Mouse (Mus musculus) limb, embryonic 11.5 days (tissue): ENCODE results near the gene Dnaic2. TPM values are rescaled to one million over a fixed set of nuclear protein-coding genes. Genes with fewer than 3 reads are reported as not detected.

ENCODE experiments used
- ATAC-seq: fragments of 200-750 bp; cut with Nextera tagmentation; 2 replicates; pipeline ENCODE4 v1.8.0; 2017; ENCODE audit warnings: low read depth; ENCODE audit not compliant: insufficient number of reproducible peaks, low FRiP score, low TSS enrichment
- DNase-seq: peaks from one replicate; pipeline ENCODE4 v3.0.0-alpha.2; 2015; ENCODE audit warnings: low spot score
- H3K27ac ChIP-seq: fragments of 300-500 bp; sonication (generic); replicated peaks from 2 replicates; pipeline ENCODE4 v1.5.1; 2014; ENCODE audit warnings: low read depth, mild to moderate bottlenecking, low read length
- H3K27me3 ChIP-seq: fragments of 300-500 bp; sonication (generic); 2 replicates; pipeline ENCODE4 v1.6.1; 2014; ENCODE audit warnings: mild to moderate bottlenecking, low read length, mixed read lengths; ENCODE audit not compliant: control insufficient read depth, insufficient read depth
- H3K36me3 ChIP-seq: fragments of 300-500 bp; sonication (generic); 2 replicates; pipeline ENCODE4 v1.6.1; 2014; ENCODE audit warnings: mild to moderate bottlenecking, low read length, moderate library complexity, mixed read lengths; ENCODE audit not compliant: control insufficient read depth, insufficient read depth
- H3K4me1 ChIP-seq: fragments of 300-500 bp; sonication (generic); 2 replicates; pipeline ENCODE4 v1.6.1; 2014; ENCODE audit warnings: low read length, mixed read lengths; ENCODE audit not compliant: control insufficient read depth, insufficient read depth
- H3K4me2 ChIP-seq: fragments of 300-500 bp; sonication (generic); 2 replicates; pipeline ENCODE4 v1.6.1; 2014; ENCODE audit warnings: low read depth, mild to moderate bottlenecking, moderate library complexity; ENCODE audit not compliant: severe bottlenecking
- H3K4me3 ChIP-seq: fragments of 300-500 bp; sonication (generic); 2 replicates; pipeline ENCODE4 v1.5.1; 2014; ENCODE audit warnings: low read depth, low read length
- H3K9ac ChIP-seq: fragments of 300-500 bp; sonication (generic); 2 replicates; pipeline ENCODE4 v1.6.1; 2014; ENCODE audit warnings: mild to moderate bottlenecking, low read length
- H3K9me3 ChIP-seq: fragments of 300-500 bp; sonication (generic); 2 replicates; pipeline ENCODE4 v1.6.1; 2016; ENCODE audit warnings: low read length; ENCODE audit not compliant: control insufficient read depth
- WGBS: fragments of 180-500 bp; shearing (Covaris S2); extraction: QIAGEN DNeasy Blood & Tissue Kit; methylation state at CpG from one replicate; pipeline ENCODE4 v1.1.7; 2014; 5-methylcytosine and 5-hydroxymethylcytosine counted together
- polyA plus RNA-seq: library from polyadenylated mRNA; unstranded; fragments of >200 nt; fragmentation: Nextera tagmentation; extraction: Ambion mirVana; gene quantifications from 2 replicates; pipeline ENCODE4 v1.2.1, GENCODE M21; 2014

The Dnaic2 gene
- 0.20 TPM in 1 of 2 replicates, not detected in the other for polyA plus RNA-seq

GRCm38 (mm10) chr11:114726965-114727825 lies at the start of gene Dnaic2:
TSS of gene Dnaic2 (plus strand) at chr11:114727408.
- Histone ChIP-seq H3K4me1 (peaks cover 15% of the 10 kb centered on the region), H3K9me3 (no peaks in the 10 kb centered on the region), H3K36me3 (no peaks in the 10 kb centered on the region), H3K27ac (no peak within 1 kb of the TSS), H3K4me2 (peak within 1 kb of the TSS; percentile 54), H3K27me3 (no peaks in the 10 kb centered on the region), H3K4me3 (peak within 1 kb of the TSS; percentile 14; the same call in 1 of the 2 replicates), H3K9ac (peak within 1 kb of the TSS; percentile 4; the same call in 1 of the 2 replicates)
- WGBS: 14% methylated on average over 34 of the region's 34 CpGs
- ATAC-seq (peak; percentile 71; the same call in 1 of the 2 replicates), DNase-seq (peak; percentile 80)

DNA sequence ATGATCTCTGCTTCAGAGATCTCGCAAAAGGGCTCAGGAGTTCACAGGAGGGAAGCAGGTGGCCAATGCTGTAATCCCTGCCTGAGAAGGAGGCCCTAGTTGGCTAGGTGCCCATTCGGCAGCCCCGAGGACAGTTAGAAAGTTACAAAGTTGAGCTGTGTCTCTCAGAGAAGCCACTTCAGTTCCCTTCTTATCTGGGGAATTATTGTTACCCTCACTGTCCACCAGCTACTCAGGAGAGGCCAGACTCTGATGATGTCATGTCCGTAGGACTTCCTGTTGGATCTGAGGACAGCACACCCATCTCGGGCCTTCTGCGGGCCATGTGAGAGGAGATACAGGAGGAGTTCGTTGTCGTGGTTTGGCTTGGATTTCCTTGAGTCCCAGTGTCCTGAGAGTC lies 47.6 kb upstream of the Dnaic2 start:
- no peak overlapping the region for H3K4me2 ChIP-seq
- H3K27me3 ChIP-seq: no peaks in the 10 kb centered on the region
- DNase-seq (no peak), ATAC-seq (no peak)
- no peaks in the 10 kb centered on the region for H3K9me3 ChIP-seq
- no peak overlapping the region for H3K27ac ChIP-seq
- peaks cover 17% of the 10 kb centered on the region for H3K4me1 ChIP-seq
- H3K4me3 ChIP-seq: no peak overlapping the region
- H3K36me3 ChIP-seq: no peaks in the 10 kb centered on the region
- H3K9ac ChIP-seq: no peak overlapping the region
- 80% methylated on average over 8 of the region's 8 CpGs for WGBS

GRCm38 (mm10) chr11:114680291-114680690 lies 46.9 kb upstream of the Dnaic2 start:
- no peak overlapping the region for H3K27ac ChIP-seq
- no peak overlapping the region for H3K9ac ChIP-seq
- H3K9me3 ChIP-seq: no peaks in the 10 kb centered on the region
- peaks cover 22% of the 10 kb centered on the region for H3K4me1 ChIP-seq
- WGBS: 71% methylated on average over 10 of the region's 10 CpGs
- no peak overlapping the region for H3K4me2 ChIP-seq
- no peaks in the 10 kb centered on the region for H3K27me3 ChIP-seq
- H3K36me3 ChIP-seq: no peaks in the 10 kb centered on the region
- ATAC-seq (no peak), DNase-seq (no peak)
- no peak overlapping the region for H3K4me3 ChIP-seq

DNA sequence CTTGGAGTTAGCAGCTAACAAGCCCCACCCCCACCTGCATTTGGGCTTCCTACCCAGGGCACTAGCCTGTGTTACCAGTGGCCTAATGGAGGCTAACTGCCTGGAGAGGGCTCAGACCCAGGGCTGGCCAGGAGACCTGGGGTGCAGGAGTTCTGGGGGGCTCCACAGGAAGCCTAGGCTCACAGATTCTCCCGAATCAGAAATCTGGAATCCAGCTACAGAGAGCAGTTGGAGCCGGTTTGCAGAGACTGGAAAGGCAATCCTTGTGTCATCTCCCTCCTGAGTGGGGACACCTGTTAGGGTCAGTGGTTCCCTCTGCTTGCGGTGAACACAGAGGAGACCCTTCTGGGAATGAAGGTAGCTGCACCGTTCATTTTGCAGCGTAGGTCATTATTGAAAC lies 46.2 kb upstream of the Dnaic2 start:
- no peaks in the 10 kb centered on the region for H3K36me3 ChIP-seq
- peaks cover 19% of the 10 kb centered on the region for H3K4me1 ChIP-seq
- no peaks in the 10 kb centered on the region for H3K9me3 ChIP-seq
- H3K4me2 ChIP-seq: no peak overlapping the region
- H3K4me3 ChIP-seq: no peak overlapping the region
- H3K27me3 ChIP-seq: no peaks in the 10 kb centered on the region
- no peak for DNase-seq
- WGBS: 69% methylated on average over 5 of the region's 5 CpGs
- no peak overlapping the region for H3K9ac ChIP-seq
- no peak for ATAC-seq
- H3K27ac ChIP-seq: no peak overlapping the region

- no peaks in the 10 kb centered on the region for H3K27me3 ChIP-seq
- no peak overlapping the region for H3K9ac ChIP-seq
- H3K4me1 ChIP-seq: peaks cover 12% of the 10 kb centered on the region
- no peaks in the 10 kb centered on the region for H3K9me3 ChIP-seq
- ATAC-seq: no peak
- no peak overlapping the region for H3K27ac ChIP-seq
- no peak for DNase-seq
- H3K36me3 ChIP-seq: no peaks in the 10 kb centered on the region
- no peak overlapping the region for H3K4me2 ChIP-seq
- WGBS: 89% methylated on average over 13 of the region's 13 CpGs
- H3K4me3 ChIP-seq: no peak overlapping the region
Measured at GRCm38 (mm10) chr11:114682321-114682900, 44.8 kb upstream of the Dnaic2 start.

DNA sequence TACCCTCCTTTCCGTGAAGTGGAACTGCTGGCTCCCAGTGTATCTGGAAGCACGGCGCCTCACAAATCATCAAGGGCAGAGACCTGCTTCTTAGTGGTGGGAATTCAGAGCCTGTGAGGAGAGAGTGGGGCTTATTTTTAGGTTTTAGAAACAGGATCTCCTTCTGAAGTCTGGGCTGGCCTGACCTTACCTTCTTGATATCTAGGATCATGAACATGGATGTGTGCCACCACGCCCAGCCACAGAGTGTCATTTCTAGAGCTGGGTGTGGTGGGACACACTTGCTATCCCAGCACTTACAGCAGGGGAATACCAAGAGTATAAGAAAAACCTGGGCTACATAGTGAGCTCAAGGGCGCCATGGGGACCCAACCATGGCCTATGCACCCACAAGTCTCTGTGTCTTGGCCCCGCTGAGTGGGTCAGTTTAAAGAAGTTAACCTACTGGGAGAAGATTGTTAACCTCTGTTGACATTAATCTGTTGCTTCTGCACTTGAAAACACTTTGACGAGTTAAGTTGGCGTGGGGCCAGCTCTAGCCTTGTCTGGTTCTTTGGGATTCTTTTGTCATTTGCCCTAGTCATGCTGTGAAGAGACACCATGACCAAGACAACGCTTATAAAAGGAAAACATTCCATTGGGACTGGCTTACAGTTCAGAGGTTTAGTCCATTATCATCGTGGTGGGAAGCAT lies 44.0 kb upstream of the Dnaic2 start:
- DNase-seq (no peak), ATAC-seq (no peak)
- Histone ChIP-seq H3K4me3 (no peak overlapping the region), H3K36me3 (no peaks in the 10 kb centered on the region), H3K9me3 (no peaks in the 10 kb centered on the region), H3K4me2 (no peak overlapping the region), H3K9ac (no peak overlapping the region), H3K27me3 (no peaks in the 10 kb centered on the region), H3K27ac (no peak overlapping the region), H3K4me1 (peaks cover 12% of the 10 kb centered on the region)
- WGBS: 90% methylated on average over 10 of the region's 10 CpGs

GRCm38 (mm10) chr11:114683722-114684621 lies 43.2 kb upstream of the Dnaic2 start:
- H3K36me3 ChIP-seq: no peaks in the 10 kb centered on the region
- no peaks in the 10 kb centered on the region for H3K9me3 ChIP-seq
- no peak overlapping the region for H3K9ac ChIP-seq
- H3K4me3 ChIP-seq: no peak overlapping the region
- DNase-seq (no peak), ATAC-seq (no peak)
- peaks cover 12% of the 10 kb centered on the region for H3K4me1 ChIP-seq
- H3K27me3 ChIP-seq: no peaks in the 10 kb centered on the region
- WGBS: 68% methylated on average over 20 of the region's 20 CpGs
- no peak overlapping the region for H3K27ac ChIP-seq
- no peak overlapping the region for H3K4me2 ChIP-seq
